Mouse (Mus musculus) intestine, embryonic 14.5 days (tissue): ENCODE data around the gene Las1l. TPM values are rescaled to one million over a fixed set of nuclear protein-coding genes. Genes with fewer than 3 reads are reported as not detected.

Experiments used
- ATAC-seq: fragments of 200-750 bp; cut with Nextera tagmentation; replicated peaks from 2 replicates; pipeline ENCODE4 v1.8.0; 2017; ENCODE audit warnings: low read depth, moderate number of reproducible peaks, moderate TSS enrichment, moderate library complexity; ENCODE audit not compliant: low FRiP score, low TSS enrichment
- DNase-seq: peaks from one replicate; pipeline ENCODE4 v3.0.0-alpha.2; 2018; ENCODE audit warnings: low spot score
- H3K27ac ChIP-seq: fragments of 300-500 bp; sonication (generic); 2 replicates; pipeline ENCODE4 v1.5.1; 2014; ENCODE audit warnings: low read depth, mild to moderate bottlenecking, control low read depth
- H3K27me3 ChIP-seq: fragments of 300-500 bp; sonication (generic); replicated peaks from 2 replicates; pipeline ENCODE4 v1.6.1; 2014; ENCODE audit warnings: low read length, control low read depth; ENCODE audit not compliant: control insufficient read depth, insufficient read depth
- H3K36me3 ChIP-seq: fragments of 300-500 bp; sonication (generic); 2 replicates; pipeline ENCODE4 v1.6.1; 2014; ENCODE audit warnings: low read length, control low read depth; ENCODE audit not compliant: control insufficient read depth, insufficient read depth
- H3K4me1 ChIP-seq: fragments of 300-500 bp; sonication (generic); replicated peaks from 2 replicates; pipeline ENCODE4 v1.6.1; 2014; ENCODE audit warnings: low read length, control low read depth, mixed read lengths; ENCODE audit not compliant: control insufficient read depth, insufficient read depth
- H3K4me2 ChIP-seq: fragments of 300-500 bp; sonication (generic); 2 replicates; pipeline ENCODE4 v1.6.1; 2014; ENCODE audit warnings: low read length
- H3K4me3 ChIP-seq: fragments of 300-500 bp; sonication (generic); 2 replicates; pipeline ENCODE4 v1.5.1; 2014; ENCODE audit warnings: low read depth, low read length, control low read depth, mixed read lengths
- H3K9ac ChIP-seq: fragments of 300-500 bp; sonication (generic); 2 replicates; pipeline ENCODE4 v1.6.1; 2014; ENCODE audit warnings: mild to moderate bottlenecking, low read length
- H3K9me3 ChIP-seq: fragments of 300-500 bp; sonication (generic); 2 replicates; pipeline ENCODE4 v1.6.1; 2016; ENCODE audit warnings: low read length, control low read depth; ENCODE audit not compliant: control insufficient read depth
- WGBS: fragments of 180-500 bp; shearing (Covaris S2); extraction: QIAGEN DNeasy Blood & Tissue Kit; methylation state at CpG from one replicate; pipeline ENCODE4 v1.1.7; 2014; 5-methylcytosine and 5-hydroxymethylcytosine counted together
- polyA plus RNA-seq: library from polyadenylated mRNA; unstranded; fragments of >200 nt; fragmentation: Nextera tagmentation; extraction: Ambion mirVana; gene quantifications from 2 replicates; pipeline ENCODE4 v1.2.1, GENCODE M21; 2014

Gene Las1l
- polyA plus RNA-seq = 41.0 and 44.0 TPM in 2 replicates

DNA sequence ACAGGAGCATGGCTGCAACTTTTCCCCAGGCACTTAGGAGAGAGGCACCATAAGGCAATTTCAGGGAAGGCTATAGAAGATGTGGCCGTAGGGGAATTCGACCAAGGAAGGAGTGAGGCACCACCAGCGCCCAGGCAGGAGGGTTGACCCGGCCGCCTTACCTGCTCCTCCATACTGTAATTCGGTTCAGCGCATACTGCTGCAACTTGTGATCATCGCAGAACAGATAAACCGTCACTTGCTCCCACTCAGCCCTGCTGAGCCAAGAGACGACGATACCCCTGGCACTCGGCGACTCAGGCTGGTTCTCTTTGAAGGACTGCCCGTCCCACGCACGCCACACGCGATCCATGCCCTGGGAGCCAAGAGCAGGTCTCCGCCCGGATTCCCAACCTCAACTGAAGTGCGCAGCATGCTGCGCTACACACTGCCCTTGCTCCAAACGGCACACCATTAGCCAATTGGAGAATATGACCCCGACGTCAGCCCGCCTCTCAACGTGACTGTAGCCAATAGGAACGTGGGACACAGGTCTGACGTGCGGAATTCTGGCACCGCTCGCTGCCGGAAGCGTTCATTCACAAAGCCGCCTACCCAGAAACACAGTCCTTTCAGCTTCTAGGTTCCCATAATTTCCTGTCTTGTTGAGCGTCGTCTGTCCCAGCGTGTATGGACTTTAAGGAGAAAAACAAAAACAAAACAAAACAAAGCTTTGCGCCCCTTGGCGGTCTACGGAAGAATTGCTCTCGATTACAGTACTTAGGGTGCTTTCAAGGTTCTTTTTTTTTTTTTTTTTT lies at the start of gene Las1l:
Gene Las1l (minus strand): TSS at position 466 of the 797 bp plus-strand sequence.
- Histone ChIP-seq H3K4me2 (peak within 1 kb of the TSS; percentile 62), H3K27ac (no peak within 1 kb of the TSS; the same call in 1 of the 2 replicates), H3K4me1 (no peaks in the 10 kb centered on the region), H3K36me3 (peaks cover 10% of the 10 kb centered on the region; the same call in 1 of the 2 replicates), H3K27me3 (no peaks in the 10 kb centered on the region), H3K4me3 (peak within 1 kb of the TSS; percentile 59), H3K9me3 (no peaks in the 10 kb centered on the region), H3K9ac (peak within 1 kb of the TSS; percentile 41)
- DNase-seq = peak; percentile 83
- peak; percentile 100 for ATAC-seq
- 13% methylated on average over 42 of the region's 42 CpGs for WGBS

DNA sequence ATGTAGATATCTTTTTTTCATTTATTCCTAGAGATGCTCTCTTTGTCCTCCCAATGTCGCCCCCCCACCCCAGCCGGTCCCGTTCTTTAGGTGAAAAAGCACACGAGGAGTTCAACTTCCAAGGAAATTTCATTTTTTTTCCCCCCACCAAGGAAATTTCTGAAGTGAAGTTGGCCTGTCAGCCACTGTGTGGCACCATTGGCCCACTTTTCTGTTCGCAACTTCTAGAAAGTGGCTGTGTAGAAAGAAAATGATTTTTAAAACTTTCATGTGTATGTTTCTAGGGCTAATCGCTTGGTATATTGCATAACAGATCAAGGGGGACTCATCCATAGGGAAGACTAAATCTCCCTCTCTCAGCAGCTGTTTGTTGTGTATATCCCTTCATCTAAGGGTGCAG lies 49.6 kb upstream of the Las1l start:
- no peaks in the 10 kb centered on the region for H3K4me1 ChIP-seq
- H3K4me2 ChIP-seq = no peak overlapping the region
- ATAC-seq (no peak), DNase-seq (no peak)
- no peak overlapping the region for H3K9ac ChIP-seq
- H3K27me3 ChIP-seq = no peaks in the 10 kb centered on the region
- H3K27ac ChIP-seq = no peak overlapping the region
- 69% methylated on average over 6 of the region's 6 CpGs for WGBS
- H3K36me3 ChIP-seq = no peaks in the 10 kb centered on the region
- H3K4me3 ChIP-seq = no peak overlapping the region
- H3K9me3 ChIP-seq = no peaks in the 10 kb centered on the region

DNA sequence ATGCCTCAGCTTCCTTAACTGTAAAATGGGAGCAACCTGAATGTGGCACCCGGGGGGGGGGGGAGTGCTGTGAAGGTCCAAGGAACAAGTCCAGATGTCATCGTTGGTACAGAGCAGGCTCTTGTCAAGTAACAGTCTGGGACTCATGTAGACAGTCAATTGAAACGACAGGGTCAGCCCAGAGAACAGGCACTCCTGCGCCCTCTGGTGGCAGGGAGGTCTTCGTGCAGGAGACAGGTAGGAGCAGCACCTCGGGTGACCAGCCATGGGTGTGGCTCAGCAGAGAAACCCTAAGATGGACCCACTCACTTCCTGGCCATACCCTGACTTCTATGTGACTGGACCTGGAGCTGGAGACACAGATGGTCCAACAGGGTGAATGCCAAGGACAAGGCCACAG lies 42.8 kb upstream of the Las1l start:
- 73% methylated on average over 6 of the region's 6 CpGs for WGBS
- H3K27me3 ChIP-seq = no peaks in the 10 kb centered on the region
- no peaks in the 10 kb centered on the region for H3K4me1 ChIP-seq
- no peak overlapping the region for H3K4me3 ChIP-seq
- H3K9ac ChIP-seq = no peak overlapping the region
- no peak overlapping the region for H3K27ac ChIP-seq
- no peaks in the 10 kb centered on the region for H3K9me3 ChIP-seq
- H3K36me3 ChIP-seq = no peaks in the 10 kb centered on the region
- no peak for ATAC-seq
- H3K4me2 ChIP-seq = no peak overlapping the region
- DNase-seq = no peak

DNA sequence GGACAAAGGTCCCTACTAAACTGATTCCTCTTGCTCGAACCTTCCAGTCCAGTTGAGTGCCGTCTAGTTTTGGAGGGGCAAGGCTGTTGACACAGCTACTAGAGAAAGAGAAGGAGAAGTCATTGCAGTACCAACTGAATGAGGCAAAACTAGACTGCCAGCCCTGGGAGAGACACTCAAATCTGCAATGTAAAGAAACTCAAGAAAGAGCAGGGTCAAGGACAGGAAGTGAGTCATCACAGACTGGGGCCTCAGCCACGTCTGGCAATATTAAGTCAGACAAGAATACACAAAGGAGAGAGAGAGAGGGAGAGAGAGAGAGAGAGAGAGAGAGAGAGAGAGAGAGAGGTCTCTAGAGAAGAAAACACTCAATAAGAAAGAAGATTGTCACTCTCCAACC lies 36.4 kb upstream of the Las1l start:
- no peak overlapping the region for H3K4me2 ChIP-seq
- H3K9me3 ChIP-seq = no peaks in the 10 kb centered on the region
- no peaks in the 10 kb centered on the region for H3K27me3 ChIP-seq
- WGBS = 58% methylated on average over 3 of the region's 3 CpGs
- no peaks in the 10 kb centered on the region for H3K36me3 ChIP-seq
- ATAC-seq (no peak), DNase-seq (no peak)
- no peaks in the 10 kb centered on the region for H3K4me1 ChIP-seq
- no peak overlapping the region for H3K27ac ChIP-seq
- H3K4me3 ChIP-seq = no peak overlapping the region
- H3K9ac ChIP-seq = no peak overlapping the region

DNA sequence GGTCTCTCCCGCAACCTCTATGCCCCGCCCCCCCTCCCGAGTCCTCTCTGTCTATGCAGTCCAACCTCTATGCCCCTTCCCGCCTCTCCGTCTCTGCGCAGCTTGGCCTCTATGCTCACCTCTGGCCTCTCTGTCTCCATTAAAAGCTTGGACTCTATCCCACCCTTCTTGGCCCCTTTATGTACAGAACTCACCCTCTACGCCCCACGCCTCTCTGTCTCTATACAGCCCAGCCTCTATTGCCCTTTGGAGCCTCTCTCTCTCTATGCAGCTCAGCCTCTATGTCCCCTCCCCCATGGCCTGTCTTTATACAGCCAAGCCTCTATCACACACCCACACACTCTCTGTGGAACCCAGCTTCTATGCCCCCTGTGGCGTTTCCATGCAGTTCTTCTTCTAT lies 13.2 kb upstream of the Las1l start:
- Histone ChIP-seq H3K4me2 (no peak overlapping the region), H3K36me3 (no peaks in the 10 kb centered on the region), H3K9ac (no peak overlapping the region), H3K9me3 (no peaks in the 10 kb centered on the region), H3K27ac (no peak overlapping the region), H3K4me1 (no peaks in the 10 kb centered on the region), H3K4me3 (no peak overlapping the region), H3K27me3 (no peaks in the 10 kb centered on the region)
- no peak for ATAC-seq
- WGBS = 89% methylated on average over 9 of the region's 9 CpGs
- DNase-seq = no peak

DNA sequence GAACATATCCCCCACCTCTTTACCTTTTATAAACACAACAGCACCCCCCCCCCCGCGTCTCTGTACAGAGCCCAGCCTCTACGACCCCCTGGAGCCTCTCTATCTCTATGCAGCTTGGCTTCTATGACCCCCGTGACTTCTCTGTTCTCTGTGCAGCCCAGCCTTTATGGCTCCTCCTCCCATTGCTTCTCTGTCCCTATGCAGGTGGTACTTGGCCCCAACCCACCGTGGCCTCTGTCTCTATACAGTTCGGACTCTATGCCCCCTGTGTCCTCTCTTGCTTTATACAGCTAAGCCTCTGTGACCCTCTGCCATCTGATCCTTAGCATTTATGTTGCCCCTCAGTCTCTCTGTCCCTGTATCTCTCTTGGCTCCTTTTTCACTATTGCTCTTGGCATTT lies 12.4 kb upstream of the Las1l start:
- no peak overlapping the region for H3K27ac ChIP-seq
- no peak overlapping the region for H3K4me3 ChIP-seq
- H3K4me1 ChIP-seq = no peaks in the 10 kb centered on the region
- no peak for DNase-seq
- no peak overlapping the region for H3K4me2 ChIP-seq
- H3K27me3 ChIP-seq = no peaks in the 10 kb centered on the region
- no peaks in the 10 kb centered on the region for H3K36me3 ChIP-seq
- 47% methylated on average over 5 of the region's 6 CpGs for WGBS
- no peaks in the 10 kb centered on the region for H3K9me3 ChIP-seq
- peak; percentile 2; the same call in 1 of the 2 replicates for ATAC-seq
- H3K9ac ChIP-seq = no peak overlapping the region

DNA sequence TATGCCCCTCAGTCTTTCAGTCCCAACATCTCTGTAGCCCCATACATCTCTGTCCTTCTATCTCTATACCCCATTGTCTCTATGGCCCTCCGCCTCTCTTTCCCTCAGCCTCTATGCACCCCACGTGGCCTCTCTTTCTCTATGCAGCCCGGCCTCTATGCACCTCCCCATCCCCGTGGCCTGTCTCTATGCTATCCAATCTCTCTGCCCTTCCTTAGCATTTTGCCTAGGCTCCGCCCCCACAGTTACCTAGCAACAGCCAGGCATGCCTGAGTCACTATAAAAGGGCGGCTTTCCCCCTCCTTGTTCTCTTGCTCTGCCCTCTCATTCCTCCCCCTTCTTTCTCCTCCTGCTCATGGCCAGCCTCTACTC lies 11.8 kb upstream of the Las1l start:
- Histone ChIP-seq H3K9me3 (no peaks in the 10 kb centered on the region), H3K27ac (peak overlapping the region; percentile 44), H3K9ac (peak overlapping the region; percentile 49), H3K4me2 (peak overlapping the region; percentile 51), H3K27me3 (no peaks in the 10 kb centered on the region), H3K4me1 (no peaks in the 10 kb centered on the region), H3K4me3 (peak overlapping the region; percentile 24), H3K36me3 (no peaks in the 10 kb centered on the region)
- no peak for DNase-seq
- peak; percentile 92 for ATAC-seq
- WGBS = 13% methylated on average over 6 of the region's 6 CpGs

DNA sequence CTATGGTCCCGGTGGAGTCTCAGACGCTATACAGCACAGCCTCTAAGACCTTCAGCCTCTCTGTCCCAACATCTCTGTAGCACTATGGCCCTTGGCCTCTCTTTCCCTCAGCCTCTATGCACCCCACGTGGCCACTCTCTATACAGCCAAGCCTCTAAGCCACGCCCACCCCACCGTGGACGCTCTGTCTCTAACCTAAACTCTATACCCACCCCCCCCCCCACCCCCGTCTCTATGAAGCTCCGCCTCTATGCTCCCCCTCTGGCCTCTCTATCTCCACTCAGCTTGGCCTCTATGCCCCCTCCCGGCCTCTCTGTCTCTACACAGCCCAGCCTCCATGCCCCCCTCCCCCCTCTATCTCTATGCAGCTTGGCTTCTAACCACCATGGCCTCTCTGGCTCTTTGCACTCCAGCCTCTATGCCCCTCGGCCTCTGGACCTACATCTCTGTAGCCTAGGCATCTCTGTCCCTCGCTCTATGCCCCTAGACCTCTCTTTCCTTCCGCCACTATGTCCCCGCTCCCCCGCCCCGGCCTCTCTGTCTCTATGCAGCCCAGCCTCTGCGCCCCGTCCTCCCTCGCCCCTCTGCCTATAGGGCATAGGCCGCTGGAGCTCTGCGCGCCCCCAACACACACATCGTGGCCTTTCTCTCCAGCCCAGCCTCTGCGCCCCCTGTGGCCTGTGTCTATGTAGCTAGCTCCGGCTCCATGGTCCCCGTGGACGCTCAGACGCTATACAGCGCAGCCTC lies 11.3 kb upstream of the Las1l start:
- Histone ChIP-seq H3K36me3 (no peaks in the 10 kb centered on the region), H3K4me2 (peak overlapping the region; percentile 51), H3K4me1 (no peaks in the 10 kb centered on the region), H3K9ac (peak overlapping the region; percentile 49), H3K27me3 (no peaks in the 10 kb centered on the region), H3K9me3 (no peaks in the 10 kb centered on the region), H3K4me3 (peak overlapping the region; percentile 24), H3K27ac (peak overlapping the region; percentile 44)
- ATAC-seq (peak; percentile 88), DNase-seq (peak; percentile 77)
- WGBS = 27% methylated on average over 28 of the region's 28 CpGs
